Mouse (Mus musculus) ES-E14 (cell line): ENCODE measurements around the gene Tcte2.

Experiments used
- HCFC1 ChIP-seq: IDR thresholded peaks from 2 replicates; pipeline ENCODE4 v1.6.1; 2012; ENCODE audit warnings: low read length, inconsistent platforms, borderline replicate concordance; ENCODE audit not compliant: insufficient read depth
- MAFK ChIP-seq: IDR thresholded peaks from 2 replicates; pipeline ENCODE4 v1.6.1; 2014; ENCODE audit warnings: mild to moderate bottlenecking, low read depth, low read length, inconsistent platforms; ENCODE audit not compliant: insufficient read depth

DNA sequence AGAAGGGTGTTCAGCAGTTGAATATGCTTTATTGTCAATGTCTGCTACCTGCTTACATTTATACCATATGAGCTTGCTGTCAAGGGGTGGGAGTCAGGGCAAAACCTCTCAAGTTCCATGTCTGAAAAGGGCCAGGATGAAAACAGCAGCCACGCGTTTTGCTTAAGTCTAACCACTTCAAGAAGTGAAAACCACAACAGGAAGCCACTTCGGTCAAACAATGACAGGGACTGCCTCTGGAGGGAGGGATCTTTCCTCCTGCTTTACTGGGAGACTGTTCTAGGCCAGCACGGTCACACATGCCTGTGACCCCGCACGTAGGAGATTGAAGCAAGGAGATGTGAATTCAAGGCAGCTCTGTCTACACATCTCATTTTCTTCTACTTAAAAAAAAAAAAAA, 15.3 kb downstream of the Tcte2 start:
- TF ChIP-seq MAFK (no peak), HCFC1 (no peak)
